Mouse (Mus musculus) cortical plate, adult 2 months (tissue): ENCODE measurements around the gene Zbtb38.

Experiments
- CTCF ChIP-seq: fragments of 200-500 bp; IDR thresholded peaks from 2 replicates; pipeline ENCODE4 v1.5.1; 2011; ENCODE audit warnings: mild to moderate bottlenecking, control low read depth, low read length; ENCODE audit not compliant: insufficient read depth; ENCODE audit errors: extremely low read depth
- POLR2A ChIP-seq: fragments of 200-500 bp; IDR thresholded peaks from 2 replicates; pipeline ENCODE4 v1.6.1; 2011; ENCODE audit warnings: mild to moderate bottlenecking, low read length, control low read depth; ENCODE audit not compliant: insufficient read depth; ENCODE audit errors: extremely low read depth

- TF ChIP-seq POLR2A: peak; percentile 74
- peak; percentile 88 for TF ChIP-seq CTCF
Measured at GRCm38 (mm10) chr9:96758749-96759597, 6.3 kb upstream of the Zbtb38 start.
